Mouse (Mus musculus) E14TG2a.4 (cell line): ENCODE results near the gene Bcl11b.

ENCODE experiments used
- CTCF ChIP-seq: conservative IDR thresholded peaks from 2 replicates; pipeline ENCODE4 v1.5.1; 2014; ENCODE audit warnings: low read length
- NANOG ChIP-seq: IDR thresholded peaks from 2 replicates; pipeline ENCODE4 v1.6.1; 2014; ENCODE audit warnings: borderline replicate concordance, low read length, mixed read lengths

DNA sequence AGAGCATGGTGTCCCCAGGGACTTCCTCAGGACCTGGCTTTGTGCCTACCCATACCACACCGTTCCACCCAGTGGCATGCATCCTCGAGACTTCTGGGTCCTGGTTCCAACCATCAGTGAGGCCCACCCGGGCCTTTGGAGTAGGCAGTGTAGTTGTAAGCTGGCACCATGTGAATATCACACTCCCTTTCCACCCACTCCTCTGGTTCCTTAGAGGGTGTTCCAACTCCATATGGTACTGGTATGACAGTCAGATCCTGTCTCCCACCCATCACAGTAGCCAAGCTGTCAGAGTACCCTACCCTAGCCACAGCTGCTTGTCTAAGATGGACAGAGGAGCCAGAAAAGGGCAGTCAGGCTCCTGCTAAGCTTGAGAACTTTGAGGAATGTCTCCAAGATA is 112.0 kb downstream of the Bcl11b start:
- TF ChIP-seq CTCF: no peak
- TF ChIP-seq NANOG: no peak
